Mouse (Mus musculus): ENCODE results near the gene Cers6.
A peak's percentile ranks its signal among the peaks of the same experiment; 100 is the strongest.

The Cers6 gene

DNA sequence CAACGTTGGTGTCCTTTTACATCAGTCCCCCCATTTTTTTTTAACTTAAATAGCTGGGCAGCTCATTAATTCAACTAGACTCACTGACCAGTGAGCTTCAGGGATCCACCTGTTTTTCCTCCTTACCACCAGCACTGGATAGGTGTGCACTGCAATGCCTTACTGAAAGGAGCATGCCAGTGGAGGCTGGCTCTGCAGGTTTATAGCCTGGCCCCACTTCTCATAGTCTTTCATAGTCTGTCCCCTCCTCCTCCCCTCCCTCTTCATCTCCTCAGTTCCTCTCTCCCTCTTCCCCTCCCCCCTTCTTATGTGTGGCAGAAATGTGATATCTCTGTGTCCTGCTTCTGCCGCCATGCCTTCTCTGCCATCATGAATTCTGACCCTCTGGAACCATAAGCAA lies 112.5 kb downstream of the Cers6 start:
- no peak for DNase-seq

DNA sequence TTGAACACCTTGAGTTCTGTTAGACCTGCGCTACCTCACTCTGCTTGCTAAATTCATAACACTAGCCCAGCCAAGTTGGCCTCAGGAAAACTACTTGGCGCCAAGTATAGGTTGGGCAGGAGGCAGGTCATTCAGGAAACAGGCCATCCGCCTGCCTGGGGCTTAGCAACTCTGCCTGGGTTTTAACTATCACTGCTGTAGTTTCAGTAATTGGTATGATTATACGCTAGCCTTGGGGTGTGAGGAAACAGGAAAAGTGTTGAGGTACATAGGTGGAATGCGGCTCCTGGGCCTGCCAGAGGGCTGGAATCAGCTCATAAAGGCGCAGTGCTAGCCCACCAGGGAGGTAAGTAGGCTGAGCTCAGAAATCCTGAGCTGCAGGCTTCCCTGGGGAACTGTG lies 114.0 kb downstream of the Cers6 start:
- DNase-seq, result peak; percentile 62 to 77

DNA sequence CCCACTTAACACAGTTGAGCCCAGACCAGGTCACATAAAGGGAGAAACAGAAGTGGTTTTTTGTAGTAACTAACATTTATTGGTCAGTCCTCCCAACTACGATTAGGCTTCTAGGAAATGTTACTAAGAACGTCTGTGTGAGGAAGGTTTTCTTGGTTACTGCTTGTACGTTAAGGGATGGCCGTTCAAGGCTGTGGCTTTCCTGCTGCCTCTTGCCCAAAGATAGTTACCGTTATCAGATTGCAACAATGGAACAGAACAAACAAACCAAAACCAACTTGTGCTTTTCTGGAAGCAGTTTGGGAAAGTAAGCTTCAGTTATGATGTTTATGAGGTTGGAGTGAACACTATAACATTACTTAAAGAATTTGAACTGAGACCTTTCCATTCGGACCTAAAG lies 114.5 kb downstream of the Cers6 start:
- DNase-seq, result no peak

DNA sequence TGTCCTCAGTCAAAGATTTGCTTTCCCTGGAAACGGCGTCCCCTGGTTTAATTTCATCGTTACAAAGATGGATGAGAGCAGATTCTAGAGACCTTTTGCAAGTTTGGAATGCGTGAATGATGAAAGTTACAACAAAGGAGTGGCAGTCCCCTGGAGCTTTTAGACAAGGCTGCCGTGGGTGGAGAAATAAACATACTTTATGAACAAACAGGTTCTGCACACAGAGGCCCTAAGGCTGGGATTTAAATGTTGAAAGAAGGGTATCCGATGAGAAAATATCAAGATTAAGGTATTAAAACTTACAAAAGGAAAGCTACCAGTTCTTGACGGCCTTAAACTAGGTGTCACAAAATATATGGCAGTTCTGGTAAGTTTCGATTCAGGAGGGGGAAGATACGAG lies 117.0 kb downstream of the Cers6 start:
- no peak for DNase-seq

DNA sequence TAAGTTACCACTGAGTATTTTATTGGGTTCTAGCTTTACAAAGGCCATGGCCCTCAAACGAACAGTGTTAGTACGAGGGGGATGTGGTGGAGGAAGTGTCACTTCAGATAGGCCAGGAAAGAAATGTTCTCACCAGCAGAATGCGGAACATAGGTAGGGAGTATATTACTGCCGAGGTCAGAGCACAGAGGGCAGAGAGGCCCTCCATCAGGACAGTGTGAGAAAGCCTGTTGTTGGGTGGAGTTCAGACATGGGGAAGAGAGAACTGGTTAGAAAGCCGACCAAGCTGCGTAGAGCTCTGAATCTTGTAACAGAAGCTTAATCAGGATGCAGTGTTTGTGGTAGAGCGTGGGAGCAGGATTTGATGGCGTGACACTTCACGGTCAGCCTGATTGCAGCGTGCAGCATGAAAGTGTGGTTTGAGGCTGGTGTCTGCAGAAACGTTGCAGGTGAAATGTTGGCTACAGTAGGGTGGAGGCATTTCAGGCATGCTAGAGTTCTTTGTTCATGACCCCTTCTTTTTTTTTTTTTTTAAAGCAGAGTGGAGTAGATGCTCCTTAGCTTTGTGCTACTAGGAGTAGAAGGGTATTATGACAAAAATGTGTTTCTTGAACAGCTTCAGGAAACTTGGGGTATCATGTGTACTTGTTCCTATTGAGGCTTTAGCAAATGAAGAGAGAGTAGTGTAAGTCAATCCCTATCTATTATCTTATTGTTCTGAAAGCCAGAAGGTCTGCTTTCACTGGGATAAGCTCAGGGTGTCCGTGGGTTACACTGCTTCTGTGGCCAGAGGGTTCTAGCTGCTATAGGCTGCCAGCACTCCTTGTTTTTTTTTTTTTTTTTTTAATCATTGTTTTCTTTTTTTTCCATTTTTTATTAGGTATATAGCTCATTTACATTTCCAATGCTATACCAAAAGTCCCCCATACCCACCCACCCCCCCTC lies 117.7 kb downstream of the Cers6 start:
- DNase-seq, result no peak

DNA sequence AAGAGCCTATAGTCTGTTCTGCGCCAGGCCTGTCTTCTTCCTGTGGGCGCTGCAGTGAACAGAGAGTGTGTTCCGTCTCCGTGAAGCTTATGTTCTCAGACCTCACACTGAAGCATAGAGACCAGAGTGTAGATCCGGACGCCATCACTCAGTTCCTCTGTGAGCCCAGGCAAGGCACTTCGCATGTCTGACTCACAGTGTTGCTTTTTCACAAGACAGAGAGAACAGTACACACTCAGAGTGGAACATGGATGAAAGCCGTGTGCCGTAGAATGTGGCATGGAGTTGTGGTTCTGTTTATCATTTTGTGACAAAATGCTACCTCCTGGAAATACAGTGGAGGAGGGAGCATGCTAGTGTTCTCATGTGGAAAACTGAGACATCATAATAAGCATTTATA lies 120.1 kb downstream of the Cers6 start:
- no peak for DNase-seq

DNA sequence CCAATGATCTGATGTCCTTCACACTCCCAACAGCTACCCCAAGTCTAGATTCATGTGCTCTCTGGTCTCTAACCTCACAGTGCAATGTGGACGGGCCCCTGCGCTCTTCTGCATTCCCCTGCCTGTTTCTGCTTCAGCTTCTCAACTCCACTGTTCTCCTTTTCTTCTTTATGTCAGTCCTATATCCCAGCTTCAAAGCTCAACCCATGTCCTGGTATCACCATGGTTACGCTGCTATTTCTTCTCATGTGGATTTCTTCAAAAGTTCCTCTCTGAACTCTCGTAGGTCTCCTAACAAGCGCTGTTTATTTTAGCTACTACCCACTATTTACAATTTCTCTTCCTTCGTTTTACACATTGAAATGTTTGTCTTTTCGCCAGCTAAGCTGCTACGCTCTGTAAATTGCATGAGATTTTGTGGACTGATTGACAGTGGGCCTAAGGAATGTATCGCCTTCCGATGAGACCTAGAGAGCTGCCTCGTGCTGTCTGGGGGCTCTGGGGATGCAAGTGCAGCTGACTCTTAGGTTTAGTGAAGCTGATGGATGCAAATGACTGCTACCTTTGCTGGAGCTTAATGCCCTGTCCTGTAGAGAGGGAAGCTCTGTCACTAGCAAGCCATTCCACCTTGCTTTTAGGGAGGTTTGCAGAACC lies 120.6 kb downstream of the Cers6 start:
- DNase-seq, result no peak

DNA sequence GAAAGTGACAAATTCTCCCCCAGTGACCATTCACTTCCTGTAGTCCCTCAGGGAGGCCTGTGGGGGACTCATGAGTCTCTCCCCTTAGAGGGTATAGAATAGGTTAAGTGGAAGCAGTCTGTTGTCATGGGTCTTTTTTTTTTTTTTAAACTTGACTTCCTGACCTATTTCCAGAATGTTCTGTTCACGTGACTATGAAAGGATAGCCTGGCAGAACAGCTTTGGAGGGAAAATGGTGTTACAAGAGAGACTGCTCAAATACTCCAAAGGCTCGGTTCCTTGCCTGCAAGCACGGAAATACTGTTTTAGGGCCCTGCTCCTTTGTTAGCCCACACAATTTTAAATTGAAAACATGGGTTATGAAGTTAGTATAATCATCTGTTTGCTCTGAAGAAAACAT lies 121.7 kb downstream of the Cers6 start:
- DNase-seq, result no peak

DNA sequence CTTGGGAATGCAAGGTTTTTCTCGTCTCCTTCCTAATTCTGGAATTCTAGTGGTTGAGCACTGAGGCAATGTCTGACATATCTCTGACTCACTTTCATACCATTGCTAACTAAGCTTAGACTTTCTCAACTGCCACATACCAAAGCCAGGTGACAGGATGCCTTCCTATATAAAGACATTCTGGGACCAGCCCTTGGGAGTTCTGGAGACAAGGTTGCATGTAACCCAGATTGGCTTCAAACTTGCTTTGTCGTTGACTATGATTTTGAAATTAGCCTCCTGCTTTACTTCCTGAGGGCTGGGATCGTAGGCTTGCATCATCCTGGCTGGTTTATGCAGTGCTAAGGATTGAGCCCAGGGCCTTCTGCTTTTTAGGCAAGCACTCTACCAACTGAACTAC lies 122.2 kb downstream of the Cers6 start:
- no peak for DNase-seq

DNA sequence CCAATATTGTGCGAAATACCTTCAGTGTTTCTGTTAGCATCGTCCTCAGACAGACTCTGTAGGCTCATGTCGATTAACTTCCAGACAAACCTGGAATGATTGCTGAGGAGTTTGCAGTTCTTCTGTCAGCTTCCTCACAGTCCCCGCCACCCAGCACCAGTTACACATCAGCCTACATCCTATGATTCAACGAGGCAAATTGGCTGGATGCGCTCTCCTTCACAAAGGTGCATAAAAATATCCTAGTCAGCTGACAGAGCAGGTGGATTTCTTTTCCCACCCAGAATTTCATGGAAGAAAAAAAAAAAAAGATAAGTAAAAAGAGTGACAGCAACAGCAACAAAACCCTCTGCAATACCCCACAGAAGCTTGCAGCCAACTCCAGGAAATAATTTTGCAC lies 127.9 kb downstream of the Cers6 start:
- DNase-seq, result no peak

DNA sequence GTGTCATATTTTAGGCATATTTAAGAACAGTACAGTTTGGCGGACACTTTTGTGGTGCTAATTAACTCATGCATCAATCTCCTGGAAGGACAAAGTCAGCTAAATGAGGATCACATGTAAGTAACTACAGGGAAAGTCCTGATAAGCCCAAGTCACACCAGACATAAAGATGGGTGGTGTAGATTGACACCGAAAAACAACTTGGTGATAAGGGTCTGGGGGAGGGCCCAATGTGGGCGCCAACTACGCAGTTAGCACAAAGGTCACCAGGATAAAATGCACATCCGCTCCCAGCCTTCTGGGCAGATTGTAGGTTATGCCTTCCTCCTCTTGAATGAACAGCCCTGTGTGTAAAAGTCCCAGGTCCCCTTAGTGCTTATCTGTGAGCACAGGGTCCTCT lies 131.4 kb downstream of the Cers6 start:
- no peak for DNase-seq

DNA sequence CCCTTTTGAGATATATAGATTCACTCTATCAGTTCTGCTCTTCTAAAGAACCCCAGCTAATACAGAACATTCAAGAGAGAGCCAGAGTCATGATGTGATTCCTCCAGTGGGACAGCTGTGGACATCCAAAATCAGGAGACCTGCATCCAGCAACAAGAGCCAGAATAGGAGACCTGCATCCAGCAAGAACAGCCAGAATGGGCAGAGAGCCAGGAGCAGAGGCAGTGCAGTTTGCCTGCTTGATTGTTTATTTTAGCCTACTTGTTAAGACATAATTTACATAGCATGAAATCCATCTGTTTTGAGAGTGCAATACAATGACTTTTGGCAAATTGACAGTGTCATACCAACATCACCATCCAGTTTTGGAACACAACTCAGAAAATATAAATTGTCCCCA lies 133.2 kb downstream of the Cers6 start:
- peak; percentile 56 to 67 for DNase-seq

DNA sequence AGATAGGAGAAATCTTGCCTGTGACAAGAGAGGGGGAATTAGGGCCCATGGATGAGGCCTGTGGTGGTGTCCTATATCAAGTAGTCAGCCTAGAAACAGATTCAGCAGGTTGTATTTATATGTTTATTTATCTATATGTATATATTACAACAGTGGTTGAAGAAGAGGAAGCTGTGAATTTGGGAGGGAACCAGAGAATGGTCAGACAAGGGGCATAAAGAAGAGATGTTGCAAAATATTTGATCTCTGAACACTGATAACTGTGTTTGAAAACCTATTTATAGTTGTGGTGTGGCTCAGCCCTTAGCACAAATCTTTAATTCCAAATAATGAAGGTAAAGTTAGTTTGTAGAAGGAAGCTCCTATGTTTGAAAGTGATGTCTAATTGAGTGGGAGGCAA lies 134.5 kb downstream of the Cers6 start:
- DNase-seq, result no peak

DNA sequence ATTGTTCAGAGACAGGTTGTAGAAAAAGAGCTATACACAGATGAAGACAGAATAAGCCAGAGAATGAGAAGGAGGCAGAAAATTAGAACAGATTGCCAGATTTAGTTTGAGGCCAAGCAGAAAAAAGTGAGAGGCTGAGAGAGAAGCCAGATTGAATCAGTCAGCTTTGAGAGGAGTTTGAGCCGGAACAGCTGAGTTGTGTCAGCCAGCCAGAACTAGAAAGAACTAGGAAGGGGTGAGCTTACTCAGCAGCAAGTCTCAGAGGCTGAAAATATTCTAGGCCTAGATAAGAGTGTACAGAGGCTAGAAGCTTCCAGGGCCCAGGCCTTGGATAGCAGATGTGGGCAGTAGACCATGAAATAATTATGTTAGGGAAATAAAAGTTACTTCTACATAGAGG lies 135.0 kb downstream of the Cers6 start:
- DNase-seq, result no peak

DNA sequence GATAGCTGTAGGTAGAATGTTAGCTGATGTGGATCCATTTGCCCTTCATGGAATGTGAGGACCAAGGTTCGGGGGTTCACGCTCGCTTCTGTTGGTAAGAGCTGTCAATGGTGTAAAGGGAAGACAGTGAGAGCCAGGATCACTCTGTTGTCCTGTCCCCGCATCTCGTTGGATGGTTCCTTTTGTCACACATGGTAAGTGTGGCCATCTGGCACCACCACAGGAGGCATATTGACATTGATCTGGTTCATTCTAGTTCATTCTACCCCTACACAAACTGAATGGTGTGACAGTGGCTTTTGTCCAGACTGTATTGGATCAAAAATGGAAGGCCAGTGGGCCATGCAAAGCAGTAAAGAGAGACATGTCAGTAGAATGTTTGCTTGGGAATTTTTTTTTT lies 142.8 kb downstream of the Cers6 start:
- DNase-seq, result peak; percentile 68 to 80

DNA sequence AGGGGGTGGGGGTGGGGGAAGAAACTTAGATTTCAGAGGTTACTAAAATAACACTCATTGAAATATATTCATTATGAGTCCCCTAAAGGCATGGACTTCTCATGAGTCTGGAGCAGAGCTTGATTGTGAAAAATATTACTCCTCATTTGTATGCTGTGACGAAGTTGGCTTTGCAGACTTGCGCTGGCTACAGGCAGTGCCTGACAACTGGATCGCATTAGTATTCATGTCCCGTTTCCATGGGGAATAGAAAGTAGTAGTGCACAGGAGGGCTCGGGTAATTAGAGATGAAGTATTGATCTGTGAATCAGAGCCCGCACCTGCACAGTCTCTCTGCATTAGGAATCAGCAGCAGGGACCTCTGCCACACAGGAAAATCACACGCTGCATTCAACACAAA lies 150.2 kb downstream of the Cers6 start:
- DNase-seq, result no peak

DNA sequence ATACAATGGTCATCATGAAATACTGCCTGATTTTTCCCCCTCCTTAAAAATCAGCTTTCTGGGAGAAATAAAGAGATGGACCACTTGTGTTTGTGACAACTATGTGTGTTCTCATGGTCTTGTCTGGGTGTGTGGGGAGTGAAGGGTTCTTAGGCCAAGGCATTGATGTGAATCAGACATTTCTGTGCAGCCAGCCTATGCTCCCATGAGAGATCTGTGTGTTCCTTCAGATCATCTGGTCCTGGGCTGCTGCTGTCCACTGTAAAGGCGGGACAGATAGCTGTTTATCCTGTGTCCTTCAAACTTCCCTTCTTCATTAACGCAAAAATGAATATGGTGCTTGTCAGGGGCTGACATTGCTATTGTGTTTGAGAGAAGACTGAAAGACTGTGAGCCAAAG lies 150.6 kb downstream of the Cers6 start:
- DNase-seq, result no peak

DNA sequence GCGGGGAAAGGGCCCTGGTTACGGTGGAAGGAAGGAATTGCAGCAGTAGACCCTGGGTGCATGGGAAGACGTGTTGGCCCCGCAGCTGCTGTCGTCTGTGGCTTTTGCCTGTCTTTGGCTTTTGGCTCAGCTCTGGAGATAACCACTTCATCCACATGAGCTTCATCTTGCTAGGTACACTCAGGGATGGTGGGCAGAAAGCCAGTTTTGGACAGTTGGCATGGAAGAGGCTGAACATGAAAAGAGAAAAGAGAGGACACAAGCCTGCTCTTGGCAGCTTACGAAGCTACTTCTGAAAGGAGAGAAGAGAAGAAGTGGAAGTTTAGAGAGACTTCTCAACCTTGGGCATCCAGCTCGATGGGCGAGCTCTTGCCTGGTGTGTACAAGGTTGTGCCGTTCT lies 153.0 kb downstream of the Cers6 start:
- DNase-seq, result peak; percentile 45 to 59

DNA sequence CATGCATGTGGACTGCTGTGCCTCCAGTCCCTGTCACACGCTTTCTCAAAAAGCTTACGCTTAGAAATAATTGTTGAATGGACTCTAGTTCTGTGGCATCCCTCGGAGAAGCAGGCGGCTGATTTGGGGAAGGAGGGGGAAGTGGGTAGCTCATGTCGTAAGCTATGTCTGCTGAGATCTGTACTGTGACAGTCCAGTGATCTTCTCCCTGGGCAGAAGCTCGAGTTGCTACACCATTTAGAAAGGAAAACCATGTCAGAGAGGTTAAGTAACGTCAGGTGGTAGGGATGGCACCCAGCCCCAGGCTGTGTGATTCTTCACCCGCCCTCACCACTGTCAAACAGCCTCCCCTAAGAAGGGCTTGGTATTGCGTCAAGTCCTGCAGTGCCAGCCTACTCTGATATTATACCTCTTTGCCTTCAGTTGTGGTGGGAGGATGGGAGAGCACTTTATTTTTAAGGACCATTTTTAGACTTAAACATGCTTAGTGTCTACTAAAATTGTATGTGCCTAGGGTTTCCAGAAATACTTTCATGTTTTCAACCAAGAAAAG lies 154.0 kb downstream of the Cers6 start:
- DNase-seq, result peak; percentile 36 to 38

DNA sequence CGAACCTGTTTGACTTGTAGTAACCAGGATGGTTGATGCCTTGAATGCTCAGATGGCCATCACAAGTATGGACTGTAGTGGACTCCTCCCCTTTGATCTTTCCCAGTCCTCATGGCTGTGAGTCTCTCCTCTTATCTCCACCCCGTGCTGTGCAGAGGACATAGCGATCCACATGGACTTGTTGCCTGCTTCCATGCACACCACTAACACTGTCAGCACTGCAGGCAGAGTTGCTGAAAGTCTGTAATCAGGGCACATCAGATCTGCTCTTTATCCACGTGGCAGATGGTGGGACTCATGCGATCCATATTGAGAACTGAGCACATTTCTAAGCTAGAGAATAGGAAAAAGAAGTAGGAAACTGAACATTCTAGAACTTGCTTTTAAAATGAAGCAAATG lies 154.6 kb downstream of the Cers6 start:
- no peak for DNase-seq

DNA sequence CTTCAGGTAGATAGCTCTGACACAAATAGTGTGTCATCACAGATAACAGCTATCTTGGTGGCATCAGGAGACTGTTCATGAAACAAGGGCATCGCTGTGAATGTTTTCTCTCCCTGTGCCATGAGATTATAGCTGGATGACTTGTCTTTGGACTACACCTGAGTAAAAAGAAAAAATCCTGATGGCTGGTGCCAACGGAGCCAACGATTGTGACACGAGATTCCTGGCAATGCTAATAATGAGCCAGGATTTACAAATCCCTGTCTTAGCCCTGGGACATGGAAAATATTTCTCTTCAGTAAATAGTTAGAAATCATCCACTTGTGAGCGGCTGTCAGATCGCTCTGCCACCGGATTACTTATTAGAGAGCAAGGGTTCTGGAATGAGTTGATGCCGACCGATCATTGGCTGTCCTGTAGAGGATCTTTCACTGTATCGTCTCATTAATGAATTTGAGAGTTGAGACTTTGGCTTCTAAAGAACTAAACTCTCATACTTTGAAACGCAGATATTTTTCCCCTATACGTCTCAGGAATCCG lies 157.9 kb downstream of the Cers6 start:
- peak in 1 of 2 experiments; percentile 20 for DNase-seq

DNA sequence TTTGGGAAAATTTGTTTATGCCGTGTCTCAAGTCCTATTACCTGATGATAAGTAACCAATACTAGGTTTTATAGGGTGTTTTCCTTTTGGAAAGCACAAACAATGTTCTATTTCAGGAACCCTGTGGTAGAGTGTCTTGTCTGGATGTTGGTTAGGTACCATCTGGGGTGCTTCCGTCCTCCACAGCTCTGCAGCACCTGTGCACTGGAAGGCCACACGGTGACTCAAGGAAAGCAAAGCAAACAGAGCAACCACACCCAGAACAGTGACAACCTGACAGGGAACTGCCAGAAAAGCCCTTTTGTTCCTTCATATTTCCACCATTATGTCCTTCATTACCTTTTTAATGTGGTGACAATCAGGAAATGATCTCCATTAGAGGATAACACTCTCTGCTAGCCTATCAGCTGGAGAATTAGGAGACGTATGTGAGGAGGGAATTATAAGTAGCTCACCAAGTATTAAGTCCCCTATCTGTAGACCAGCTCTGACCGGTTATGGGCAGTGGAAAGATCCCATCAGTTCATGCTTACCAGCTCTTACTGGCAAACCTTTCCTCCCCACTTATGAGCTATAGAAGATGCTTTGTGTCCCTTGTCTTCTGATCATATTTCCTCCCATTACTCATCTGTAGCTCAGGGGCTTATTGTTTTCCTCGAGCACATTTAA lies 158.7 kb downstream of the Cers6 start:
- DNase-seq, result no peak

DNA sequence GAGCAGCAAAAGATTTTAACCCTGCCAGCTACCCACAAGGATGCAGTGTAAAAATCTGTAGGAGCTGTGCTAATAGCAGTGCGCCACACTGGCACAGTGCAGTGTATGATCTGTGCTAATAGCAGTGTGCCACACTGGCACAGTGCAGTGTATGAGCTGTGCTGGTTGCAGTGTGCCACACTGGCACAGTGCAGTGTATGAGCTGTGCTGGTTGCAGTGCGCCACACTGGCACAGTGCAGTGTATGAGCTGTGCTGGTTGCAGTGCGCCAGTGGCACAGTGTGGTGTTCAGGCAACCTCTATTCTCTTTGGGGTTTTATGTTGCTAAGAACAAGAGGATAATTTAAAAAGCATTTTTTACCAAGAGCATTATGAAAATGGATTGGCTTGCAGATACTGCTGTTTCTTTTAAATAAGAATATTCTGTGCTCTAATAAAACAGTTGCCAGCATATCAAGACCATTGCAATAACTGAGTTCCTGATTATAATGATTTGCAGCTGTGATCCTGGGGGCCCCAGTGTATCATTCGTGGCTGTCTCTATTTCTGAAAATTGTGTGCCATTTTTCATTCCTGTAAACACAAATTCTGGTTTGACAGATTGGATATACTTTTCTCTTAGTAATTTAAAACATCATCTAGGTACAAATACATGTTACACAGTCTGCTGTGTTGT lies 159.5 kb downstream of the Cers6 start:
- no peak for DNase-seq
